Mouse (Mus musculus) hindbrain, embryonic 14.5 days (tissue): Measurements from ENCODE around the gene E130308A19Rik. TPM values are rescaled to one million over a fixed set of nuclear protein-coding genes. Genes with fewer than 3 reads are reported as not detected.

Experiments
- ATAC-seq: fragments of 200-750 bp; cut with Nextera tagmentation; 2 replicates; pipeline ENCODE4 v1.8.0; 2017; ENCODE audit warnings: moderate number of reproducible peaks, mild to moderate bottlenecking, moderate TSS enrichment, moderate library complexity; ENCODE audit not compliant: low FRiP score
- DNase-seq: peaks from one replicate; pipeline ENCODE4 v3.0.0-alpha.2; 2015; ENCODE audit warnings: low spot score
- H3K27ac ChIP-seq: fragments of 300-500 bp; sonication (generic); 2 replicates; pipeline ENCODE4 v1.5.1; 2014; ENCODE audit warnings: mild to moderate bottlenecking, moderate library complexity
- H3K27me3 ChIP-seq: fragments of 300-500 bp; sonication (generic); 2 replicates; pipeline ENCODE4 v1.6.1; 2014; ENCODE audit warnings: mild to moderate bottlenecking, low read length, mixed read lengths; ENCODE audit not compliant: control insufficient read depth, insufficient read depth
- H3K36me3 ChIP-seq: fragments of 300-500 bp; sonication (generic); replicated peaks from 2 replicates; pipeline ENCODE4 v1.6.1; 2014; ENCODE audit not compliant: control insufficient read depth, insufficient read depth
- H3K4me1 ChIP-seq: fragments of 300-500 bp; sonication (generic); replicated peaks from 2 replicates; pipeline ENCODE4 v1.6.1; 2014; ENCODE audit warnings: antibody characterized with exemption, low read length, mixed read lengths; ENCODE audit not compliant: control insufficient read depth, insufficient read depth
- H3K4me2 ChIP-seq: fragments of 300-500 bp; sonication (generic); replicated peaks from 2 replicates; pipeline ENCODE4 v1.6.1; 2014; ENCODE audit warnings: mild to moderate bottlenecking, moderate library complexity
- H3K4me3 ChIP-seq: fragments of 300-500 bp; sonication (generic); replicated peaks from 2 replicates; pipeline ENCODE4 v1.5.1; 2014; ENCODE audit warnings: mild to moderate bottlenecking, low read length
- H3K9ac ChIP-seq: fragments of 300-500 bp; sonication (generic); 2 replicates; pipeline ENCODE4 v1.6.1; 2014
- H3K9me3 ChIP-seq: fragments of 300-500 bp; sonication (generic); 2 replicates; pipeline ENCODE4 v1.6.1; 2016; ENCODE audit warnings: low read length; ENCODE audit not compliant: control insufficient read depth
- WGBS: fragments of 180-500 bp; shearing (Covaris S2); extraction: QIAGEN DNeasy Blood & Tissue Kit; methylation state at CpG from one replicate; pipeline ENCODE4 v1.1.7; 2014; 5-methylcytosine and 5-hydroxymethylcytosine counted together
- polyA plus RNA-seq: library from polyadenylated mRNA; unstranded; fragments of >200 nt; fragmentation: Nextera tagmentation; extraction: Ambion mirVana; gene quantifications from 2 replicates; pipeline ENCODE4 v1.2.1, GENCODE M21; 2014

The E130308A19Rik gene
- polyA plus RNA-seq, 1 experiment from 2014 or later = 59.9 TPM

GRCm38 (mm10) chr4:59757452-59758435, 131.7 kb downstream of the E130308A19Rik start:
- no peak overlapping the region for H3K4me3 ChIP-seq
- no peaks in the 10 kb centered on the region for H3K9me3 ChIP-seq
- no peak overlapping the region for H3K9ac ChIP-seq
- no peaks in the 10 kb centered on the region for H3K27me3 ChIP-seq
- ATAC-seq = no peak
- H3K36me3 ChIP-seq = peaks cover 8% of the 10 kb centered on the region; the same call in 1 of the 2 replicates
- H3K4me2 ChIP-seq = no peak overlapping the region
- peaks cover 6% of the 10 kb centered on the region; the same call in 1 of the 2 replicates for H3K4me1 ChIP-seq
- H3K27ac ChIP-seq = no peak overlapping the region
- DNase-seq = no peak
- WGBS = 79% methylated on average over 12 of the region's 12 CpGs

GRCm38 (mm10) chr4:59760016-59760415, 134.0 kb downstream of the E130308A19Rik start:
- peaks cover 7% of the 10 kb centered on the region; the same call in 1 of the 2 replicates for H3K4me1 ChIP-seq
- H3K9me3 ChIP-seq = no peaks in the 10 kb centered on the region
- H3K27me3 ChIP-seq = no peaks in the 10 kb centered on the region
- no peak overlapping the region for H3K4me2 ChIP-seq
- WGBS = 84% methylated on average over 4 of the region's 4 CpGs
- H3K36me3 ChIP-seq = no peaks in the 10 kb centered on the region
- ATAC-seq = no peak
- no peak for DNase-seq
- no peak overlapping the region for H3K9ac ChIP-seq
- no peak overlapping the region for H3K27ac ChIP-seq
- no peak overlapping the region for H3K4me3 ChIP-seq

DNA sequence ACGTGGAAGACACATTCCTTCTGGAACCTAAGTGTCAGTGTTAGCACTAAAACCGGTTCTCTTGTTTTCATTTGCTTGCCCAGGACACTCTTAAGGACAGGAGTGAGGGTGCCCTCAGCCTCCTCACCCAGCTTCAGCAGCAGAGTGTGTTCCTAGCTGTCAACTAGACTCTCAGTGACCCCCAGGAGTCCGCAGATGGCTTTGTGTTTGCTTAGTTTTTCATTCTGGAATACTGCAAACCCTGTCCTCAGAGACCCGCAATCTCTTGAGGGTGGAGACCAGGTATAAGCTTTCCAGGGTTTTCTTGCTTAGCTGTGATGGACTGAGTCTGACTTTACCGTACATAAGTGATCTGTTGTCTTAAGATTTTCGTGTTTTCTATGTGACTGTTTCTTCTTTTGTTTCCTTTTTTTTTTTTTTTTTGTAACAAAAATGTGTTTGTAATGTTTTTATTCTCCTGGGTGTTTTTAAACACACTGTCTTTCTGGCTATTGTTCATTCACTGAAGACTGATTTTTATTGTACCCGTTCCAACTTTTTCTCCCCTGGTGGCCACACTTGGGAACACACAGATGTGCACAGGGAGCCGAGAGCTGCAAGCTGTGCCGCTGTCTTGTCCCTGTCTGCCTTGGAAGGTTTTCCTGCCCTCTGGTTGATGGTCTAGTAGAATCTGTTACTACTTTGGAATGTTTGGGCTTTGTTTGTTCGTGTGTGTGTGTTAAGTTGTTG, 134.8 kb downstream of the E130308A19Rik start:
- H3K27ac ChIP-seq = no peak overlapping the region
- no peak for DNase-seq
- H3K4me1 ChIP-seq = peaks cover 11% of the 10 kb centered on the region; the same call in 1 of the 2 replicates
- no peaks in the 10 kb centered on the region for H3K9me3 ChIP-seq
- no peaks in the 10 kb centered on the region for H3K27me3 ChIP-seq
- no peak overlapping the region for H3K4me3 ChIP-seq
- no peak overlapping the region for H3K9ac ChIP-seq
- H3K36me3 ChIP-seq = no peaks in the 10 kb centered on the region
- H3K4me2 ChIP-seq = no peak overlapping the region
- WGBS = 53% methylated on average over 10 of the region's 10 CpGs
- ATAC-seq = no peak

GRCm38 (mm10) chr4:59761365-59761729, 135.3 kb downstream of the E130308A19Rik start:
- no peaks in the 10 kb centered on the region for H3K27me3 ChIP-seq
- peaks cover 16% of the 10 kb centered on the region; the same call in 1 of the 2 replicates for H3K4me1 ChIP-seq
- WGBS = 77% methylated on average over 4 of the region's 4 CpGs
- ATAC-seq = no peak
- no peak overlapping the region for H3K4me3 ChIP-seq
- H3K36me3 ChIP-seq = no peaks in the 10 kb centered on the region
- no peak overlapping the region for H3K27ac ChIP-seq
- H3K4me2 ChIP-seq = no peak overlapping the region
- DNase-seq = no peak
- H3K9me3 ChIP-seq = no peaks in the 10 kb centered on the region
- no peak overlapping the region for H3K9ac ChIP-seq

DNA sequence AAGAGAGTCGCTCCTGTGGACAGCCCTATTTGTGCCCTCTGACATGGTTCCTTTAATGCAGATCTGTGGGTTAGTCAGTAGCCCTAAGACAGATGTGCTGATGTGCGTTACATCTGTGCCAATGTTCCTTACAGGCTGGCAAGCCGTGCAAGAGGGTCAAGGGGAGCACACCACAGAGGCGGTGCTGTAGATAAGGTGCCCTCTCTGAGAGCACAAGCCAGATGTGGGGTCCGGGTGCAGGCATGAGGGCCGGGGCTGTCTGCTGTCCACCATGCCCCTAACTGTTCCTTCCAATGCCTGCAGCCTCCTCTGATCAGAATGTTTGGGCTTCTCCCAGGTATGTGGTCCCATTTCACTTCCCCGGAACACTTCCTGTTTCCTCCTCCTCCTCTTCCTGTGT, 138.9 kb downstream of the E130308A19Rik start:
- no peaks in the 10 kb centered on the region for H3K9me3 ChIP-seq
- 0 out of 2 replicates have a peak, but pooled peaks cover 7% of the 10 kb centered on the region for H3K36me3 ChIP-seq
- no peak overlapping the region for H3K4me3 ChIP-seq
- peak overlapping the region; percentile 22; the same call in 1 of the 2 replicates for H3K4me2 ChIP-seq
- 72% methylated on average over 7 of the region's 7 CpGs for WGBS
- H3K27me3 ChIP-seq = no peaks in the 10 kb centered on the region
- no peak overlapping the region for H3K9ac ChIP-seq
- peak overlapping the region; percentile 33; the same call in 1 of the 2 replicates for H3K27ac ChIP-seq
- H3K4me1 ChIP-seq = peaks cover 16% of the 10 kb centered on the region; the same call in 1 of the 2 replicates
- 0 out of 2 replicates have a peak, but pooled peaks have one; percentile 34 for ATAC-seq
- DNase-seq = no peak

GRCm38 (mm10) chr4:59765385-59766005, 139.5 kb downstream of the E130308A19Rik start:
- peak overlapping the region; percentile 22 for H3K4me2 ChIP-seq
- H3K36me3 ChIP-seq = peaks cover 12% of the 10 kb centered on the region; the same call in 1 of the 2 replicates
- ATAC-seq (peak; percentile 66), DNase-seq (peak; percentile 67)
- no peak overlapping the region for H3K4me3 ChIP-seq
- peak overlapping the region; percentile 33 for H3K27ac ChIP-seq
- no peak overlapping the region for H3K9ac ChIP-seq
- H3K27me3 ChIP-seq = no peaks in the 10 kb centered on the region
- WGBS = 14% methylated on average over 7 of the region's 7 CpGs
- H3K9me3 ChIP-seq = no peaks in the 10 kb centered on the region
- H3K4me1 ChIP-seq = peaks cover 13% of the 10 kb centered on the region; the same call in 1 of the 2 replicates

GRCm38 (mm10) chr4:59767717-59768116, 141.7 kb downstream of the E130308A19Rik start:
- Histone ChIP-seq H3K4me3 (no peak overlapping the region), H3K9me3 (no peaks in the 10 kb centered on the region), H3K4me1 (0 out of 2 replicates have a peak, but pooled peaks cover 10% of the 10 kb centered on the region), H3K27ac (no peak overlapping the region), H3K36me3 (peaks cover 29% of the 10 kb centered on the region), H3K4me2 (no peak overlapping the region), H3K9ac (no peak overlapping the region), H3K27me3 (no peaks in the 10 kb centered on the region)
- WGBS = 92% methylated on average over 2 of the region's 2 CpGs
- DNase-seq (no peak), ATAC-seq (no peak)

DNA sequence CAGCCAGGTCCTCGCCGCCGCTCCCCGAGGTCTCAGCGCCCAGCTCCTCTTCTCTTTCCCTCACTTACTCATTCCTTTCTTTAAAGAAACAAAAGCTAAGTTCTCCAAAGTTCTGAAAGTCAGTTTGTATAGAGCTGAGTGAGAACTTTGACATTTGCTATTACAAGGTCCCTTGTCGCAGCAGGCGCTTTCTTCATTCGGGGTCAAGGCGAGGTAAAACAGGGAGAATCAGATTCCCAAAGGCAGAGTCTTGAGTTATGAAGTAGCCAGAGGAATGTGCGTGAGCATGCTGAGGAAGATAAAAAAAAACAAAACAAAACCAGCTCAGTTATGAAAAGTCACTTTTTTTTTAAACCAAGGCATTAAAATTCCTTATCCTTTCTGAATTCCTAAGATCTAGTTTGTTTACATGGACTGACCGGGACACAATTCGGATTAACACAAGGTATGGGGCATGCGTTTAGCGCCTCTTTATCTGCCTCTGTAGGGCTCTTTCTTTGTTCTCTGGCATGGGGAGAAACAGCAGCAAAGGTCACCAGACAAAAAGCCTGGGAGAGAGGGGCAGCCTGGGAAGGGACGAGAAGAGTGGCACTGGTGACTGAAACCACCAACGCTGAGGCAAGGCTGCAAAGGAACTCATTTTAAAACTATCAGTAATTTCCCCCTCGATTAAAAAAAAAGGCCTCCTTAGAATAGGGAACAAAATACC, 146.3 kb downstream of the E130308A19Rik start:
- Histone ChIP-seq H3K27me3 (no peaks in the 10 kb centered on the region), H3K36me3 (peaks cover 50% of the 10 kb centered on the region), H3K9me3 (no peaks in the 10 kb centered on the region), H3K4me3 (no peak overlapping the region), H3K27ac (peak overlapping the region; percentile 33; the same call in 1 of the 2 replicates), H3K9ac (no peak overlapping the region), H3K4me1 (no peaks in the 10 kb centered on the region), H3K4me2 (no peak overlapping the region)
- ATAC-seq (no peak), DNase-seq (no peak)
- 27% methylated on average over 17 of the region's 17 CpGs for WGBS
